Mouse (Mus musculus) thymus, adult 18-20 months (tissue): ENCODE results near the gene Usf3.
A peak's percentile ranks its signal among the peaks of the same experiment; 100 is the strongest.

ENCODE experiments used
- DNase-seq, 2 experiments: peaks; one replicate each; pipeline ENCODE4 v3.0.0; 2022; ENCODE audit warnings: mixed read lengths in 2 of 2

The Usf3 gene

DNA sequence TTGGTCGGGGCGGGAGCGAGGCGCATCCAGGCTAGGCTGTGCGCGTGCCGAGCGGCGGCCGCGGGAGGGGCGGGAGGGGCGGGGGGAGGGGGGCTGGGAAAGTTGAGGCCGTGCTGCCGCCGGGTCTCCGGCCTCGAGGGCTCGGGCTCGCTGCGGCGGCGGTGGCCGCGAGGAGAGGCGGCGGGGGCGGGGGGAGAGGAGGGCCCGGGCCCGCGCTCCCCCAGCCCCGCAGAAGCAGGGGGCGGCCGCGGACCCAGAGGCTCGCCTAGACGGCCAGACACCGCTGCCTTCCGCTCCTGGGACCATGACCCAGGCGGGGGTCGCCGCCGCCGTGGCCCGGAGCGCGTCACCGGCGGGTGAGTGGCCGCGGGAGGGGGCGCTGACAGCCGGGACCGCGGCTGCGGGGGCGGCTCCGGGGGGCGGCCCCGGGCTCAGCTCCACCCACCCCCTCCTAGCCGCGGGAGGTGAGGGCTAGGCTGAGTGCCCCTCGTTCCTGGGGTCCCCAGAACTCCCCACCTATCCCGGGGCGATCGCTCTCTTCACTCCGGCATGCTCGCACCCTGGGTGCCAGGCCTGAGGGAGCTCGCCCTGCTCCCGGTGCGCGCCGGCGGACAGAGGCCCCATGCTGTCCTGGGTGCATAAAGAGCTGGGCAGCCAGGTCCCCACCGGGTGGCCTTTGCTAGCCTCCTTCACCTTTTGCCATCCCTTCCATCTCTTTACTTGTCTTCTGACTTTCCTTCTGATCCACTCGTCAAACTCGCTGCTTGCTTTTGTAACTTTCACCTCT lies at the start of gene Usf3:
TSS of gene Usf3 (plus strand) at position 92 of the 787 bp plus-strand sequence.
- DNase-seq: peak; percentile 58 to 62

DNA sequence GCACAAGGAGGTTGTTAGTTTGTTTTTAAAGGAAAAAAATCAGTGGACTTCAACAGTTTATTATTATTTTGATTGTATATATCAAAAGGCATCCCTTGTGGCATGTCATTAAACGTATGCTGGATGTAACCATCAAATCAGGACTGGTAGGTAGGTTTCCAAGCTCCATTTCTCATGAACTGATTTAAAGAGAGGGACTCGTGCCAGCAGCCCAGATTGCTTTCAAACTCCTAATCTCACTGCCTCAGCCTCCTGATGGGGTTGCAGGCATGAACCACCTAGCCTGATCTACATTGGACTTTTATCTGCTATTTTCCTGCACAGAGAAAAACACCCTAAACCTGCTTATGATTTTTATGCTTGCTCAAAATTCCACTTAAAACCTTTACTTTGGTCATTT lies 49.3 kb upstream of the Usf3 start:
- no peak for DNase-seq

DNA sequence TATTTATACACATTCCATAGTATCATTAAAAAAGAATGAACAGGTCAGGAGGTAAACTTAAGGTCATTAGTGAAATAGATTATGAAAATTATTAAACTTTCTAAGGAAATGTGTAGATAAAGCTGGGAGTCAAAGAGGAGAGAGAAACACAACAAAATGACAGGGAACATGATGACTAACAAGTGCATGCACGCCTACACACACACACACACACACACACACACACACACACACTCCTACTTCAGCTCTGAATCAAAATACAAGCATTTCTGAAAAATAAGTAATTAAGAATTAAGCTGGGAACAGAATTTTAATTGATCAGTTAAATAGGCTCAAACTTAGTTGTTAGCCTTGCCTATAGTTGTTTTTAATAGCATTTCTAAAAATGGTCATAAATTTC lies 48.3 kb upstream of the Usf3 start:
- no peak for DNase-seq

DNA sequence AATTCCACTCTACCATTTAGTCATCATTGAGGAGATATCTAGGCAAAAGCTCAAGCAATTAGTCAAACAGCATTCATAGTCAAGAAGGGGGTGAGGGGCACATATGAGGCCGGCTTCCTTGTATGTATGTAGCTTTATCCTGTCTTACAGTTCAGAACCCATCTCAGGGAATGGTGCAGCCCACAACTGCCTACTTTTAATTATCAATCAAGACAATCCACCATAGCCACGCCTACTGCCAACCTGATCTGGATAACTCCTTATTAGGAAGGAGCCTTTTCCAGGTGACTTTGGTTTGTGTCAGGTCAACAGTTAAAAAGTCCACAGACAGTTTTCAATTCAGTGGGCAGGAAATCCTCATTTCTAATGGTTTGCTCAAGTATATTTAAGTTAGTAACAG lies 47.6 kb upstream of the Usf3 start:
- DNase-seq: no peak

DNA sequence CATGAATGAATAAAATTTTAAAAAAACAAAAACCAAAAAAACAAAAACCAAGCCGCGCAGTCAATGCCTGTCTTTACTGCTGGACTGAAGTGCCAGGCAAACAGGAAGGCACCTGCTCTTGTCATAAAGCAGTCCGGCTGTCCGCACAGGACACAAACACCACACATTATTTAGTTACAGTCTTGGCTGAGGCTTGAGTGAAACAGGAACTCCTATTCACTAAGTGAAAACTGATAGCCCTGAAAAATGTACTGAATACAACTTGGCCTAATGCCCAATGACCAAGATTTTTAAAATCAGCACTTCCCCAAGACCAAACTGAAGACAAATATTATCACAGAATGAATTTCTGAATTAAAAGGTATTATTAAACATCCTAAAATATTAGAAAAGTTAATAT lies 46.6 kb upstream of the Usf3 start:
- no peak for DNase-seq

DNA sequence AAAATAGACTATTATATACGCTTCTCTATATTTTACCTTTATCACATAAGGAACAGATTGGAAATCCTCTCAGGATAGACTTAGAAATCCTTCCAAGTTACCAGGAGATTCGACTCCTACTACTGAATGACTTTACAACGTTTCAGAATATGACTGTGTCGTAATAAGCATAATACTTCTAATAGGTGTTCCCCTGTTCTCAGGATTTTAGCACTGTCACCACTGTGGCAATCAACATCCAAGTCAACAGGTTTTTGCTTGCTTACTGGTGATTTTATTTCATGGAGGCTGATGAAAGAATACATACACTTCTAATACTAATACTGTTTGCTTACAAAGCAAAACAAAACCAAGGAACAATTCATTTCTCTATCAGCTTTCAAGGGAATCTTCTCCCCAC lies 40.7 kb upstream of the Usf3 start:
- no peak for DNase-seq

DNA sequence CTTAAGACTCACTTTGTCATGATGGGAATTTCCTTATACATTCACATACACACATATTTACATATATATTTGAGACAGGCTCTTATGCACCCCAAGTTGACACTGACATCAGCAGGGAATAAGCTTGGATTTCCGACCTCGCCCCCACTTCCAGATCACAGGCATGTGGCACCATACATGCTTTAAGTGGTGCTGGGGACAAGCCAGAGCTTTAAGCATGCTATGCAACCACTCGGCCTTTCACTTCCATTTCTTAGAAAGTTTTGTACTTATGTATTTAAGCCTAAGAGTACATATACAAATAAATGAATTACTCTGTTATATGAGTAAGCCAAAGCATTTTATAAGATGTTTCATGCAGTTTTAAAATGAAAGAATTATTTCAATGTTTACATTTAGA lies 39.9 kb upstream of the Usf3 start:
- no peak for DNase-seq

DNA sequence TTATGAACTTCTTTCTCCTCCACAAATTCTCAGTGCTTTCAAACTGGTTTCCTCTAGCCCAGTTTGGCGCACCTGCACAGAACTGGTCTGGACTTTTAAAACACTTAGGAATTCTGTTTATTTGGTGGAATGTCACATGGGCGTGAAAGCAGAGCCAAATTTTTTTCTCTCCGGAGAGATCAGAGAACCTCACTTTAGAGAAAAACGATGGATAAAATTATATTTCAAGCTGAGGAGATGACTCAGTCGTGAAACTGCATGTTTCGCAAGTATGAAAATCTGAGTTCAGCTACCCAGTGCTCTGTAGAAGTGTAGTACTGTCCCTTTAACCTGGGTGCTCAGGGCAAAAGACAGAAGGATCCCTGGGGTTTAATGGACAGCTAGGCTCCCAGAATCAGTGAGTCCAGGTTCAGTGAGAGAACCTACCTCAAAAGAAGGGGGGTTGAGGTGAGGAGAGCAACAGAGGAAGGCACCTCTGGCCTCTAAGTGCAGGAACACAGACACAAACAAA lies 36.5 kb upstream of the Usf3 start:
- DNase-seq: no peak

DNA sequence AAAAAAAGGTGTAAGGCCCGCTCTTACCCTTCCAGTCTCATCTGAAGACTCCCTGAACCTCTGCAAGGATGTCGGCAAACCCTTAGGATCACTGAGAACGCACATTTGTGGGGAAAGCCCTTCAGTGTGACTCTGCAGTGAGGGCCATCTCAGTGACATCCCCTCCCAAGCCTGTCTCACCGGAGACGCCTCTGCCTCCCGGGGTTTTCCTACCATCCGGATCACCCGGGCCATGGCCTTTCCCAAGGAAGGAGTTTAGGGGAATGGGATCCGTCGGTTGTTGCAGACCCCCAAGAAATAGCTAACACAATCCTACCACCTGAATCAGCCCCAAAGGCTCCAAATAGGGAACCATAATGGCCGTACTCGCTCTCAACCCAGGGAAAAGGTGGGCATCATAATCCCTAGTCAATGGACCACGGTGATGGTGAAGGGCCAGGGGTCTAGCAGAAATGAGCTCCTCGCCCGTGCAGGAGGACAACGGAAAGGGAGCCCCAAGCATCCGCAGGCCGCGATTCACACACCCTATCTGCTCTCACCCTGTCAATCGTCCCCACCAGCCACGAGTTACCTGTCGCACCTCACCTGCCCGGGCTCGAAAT lies 34.6 kb upstream of the Usf3 start:
- peak in 1 of 2 experiments; percentile 17 for DNase-seq

DNA sequence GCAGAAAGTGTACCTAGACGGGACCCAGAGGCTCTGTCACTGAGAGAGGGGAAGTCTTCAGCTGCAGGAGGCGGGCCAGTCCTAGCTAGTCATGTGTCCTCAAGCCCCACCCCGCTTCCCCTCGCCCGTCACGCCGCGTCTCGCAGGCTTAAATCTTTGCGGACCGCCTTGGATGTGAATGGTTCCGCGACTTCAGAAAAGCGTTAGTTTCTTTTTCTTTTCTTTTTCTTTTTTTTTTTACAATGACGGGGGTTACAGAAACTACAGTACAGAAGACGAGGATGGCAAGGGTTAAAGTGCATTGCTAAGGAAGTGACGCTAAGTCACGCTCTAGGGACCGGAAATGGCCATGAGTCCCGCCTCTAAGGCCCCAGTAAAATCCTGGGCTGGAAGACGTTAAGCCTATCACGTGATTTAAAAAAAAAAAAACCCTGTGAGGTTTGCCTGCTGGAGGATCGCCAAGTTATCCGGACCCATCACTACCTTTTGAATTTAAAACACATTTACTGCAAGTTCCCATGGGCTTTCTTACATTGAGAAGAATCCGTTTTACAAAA lies 34.0 kb upstream of the Usf3 start:
- peak; percentile 74 to 82 for DNase-seq

DNA sequence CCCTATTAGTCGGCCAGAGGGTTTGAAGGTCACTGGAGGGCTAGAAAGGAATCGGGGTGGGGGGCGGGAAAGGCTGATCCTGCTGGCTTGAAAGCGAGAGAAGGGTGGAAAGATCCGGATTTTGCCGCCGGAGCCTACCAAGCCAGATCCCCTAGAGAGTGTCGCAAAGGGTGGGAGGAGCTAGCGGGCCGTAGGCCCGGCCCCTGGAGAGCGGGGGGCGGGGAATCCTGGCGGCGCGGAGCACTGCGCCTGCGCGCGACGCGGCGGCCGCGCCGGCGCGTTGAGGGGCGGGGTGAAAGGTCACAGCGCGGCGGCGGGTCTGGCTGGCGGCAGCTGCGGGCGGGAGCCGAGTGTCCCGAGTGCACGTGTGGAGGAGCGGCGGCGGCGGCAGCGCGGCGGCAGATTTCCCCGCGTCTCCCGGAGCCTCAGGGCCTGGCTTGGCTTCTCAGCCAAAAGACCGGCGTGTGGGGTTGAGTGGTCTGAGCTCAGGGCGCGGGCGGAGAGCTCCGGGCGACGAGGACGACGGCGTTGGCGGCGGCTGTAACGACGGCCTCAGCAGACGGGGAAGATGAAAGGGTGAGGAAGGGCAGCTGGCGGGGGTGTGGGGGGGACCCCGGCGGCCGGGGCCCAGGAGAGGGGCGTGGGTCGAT lies 33.4 kb upstream of the Usf3 start, which contains the start of the genes Atp6v1a and Naa50:
TSS of gene Atp6v1a (minus strand) at position 170 of the 650 bp plus-strand sequence.
TSS of gene Naa50 (plus strand) at position 295 of the 650 bp plus-strand sequence.
- peak; percentile 80 to 85 for DNase-seq

DNA sequence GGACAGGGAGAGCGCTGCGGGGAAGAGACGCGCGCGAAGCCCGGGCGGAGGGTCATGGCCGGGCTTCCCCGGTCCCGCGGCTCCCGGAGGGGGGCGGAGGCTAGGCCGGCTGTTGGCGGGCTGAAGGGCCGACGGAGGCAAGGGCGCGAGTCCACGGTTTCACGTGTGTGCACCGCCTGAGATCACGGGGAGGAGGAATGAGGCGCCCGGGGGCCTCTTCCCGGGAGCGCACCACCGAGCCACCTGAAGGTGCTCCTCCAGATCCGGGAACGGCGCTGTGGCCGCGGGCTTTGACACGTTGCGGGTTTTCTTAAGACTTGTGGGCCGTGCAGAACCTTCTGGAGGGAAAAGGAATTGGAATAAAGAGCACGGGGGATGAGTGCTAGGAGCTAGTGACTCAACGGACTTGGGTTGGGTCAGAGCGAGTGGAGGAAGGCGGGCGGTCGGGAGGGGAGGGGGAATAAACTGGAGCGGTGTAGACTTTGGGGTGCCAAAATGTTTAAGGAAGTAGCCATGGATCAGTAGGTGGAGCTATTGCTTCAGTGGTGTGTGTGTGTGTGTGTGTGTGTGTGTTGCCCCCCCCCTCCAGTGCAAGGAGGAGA lies 32.8 kb upstream of the Usf3 start:
- peak; percentile 59 to 69 for DNase-seq

DNA sequence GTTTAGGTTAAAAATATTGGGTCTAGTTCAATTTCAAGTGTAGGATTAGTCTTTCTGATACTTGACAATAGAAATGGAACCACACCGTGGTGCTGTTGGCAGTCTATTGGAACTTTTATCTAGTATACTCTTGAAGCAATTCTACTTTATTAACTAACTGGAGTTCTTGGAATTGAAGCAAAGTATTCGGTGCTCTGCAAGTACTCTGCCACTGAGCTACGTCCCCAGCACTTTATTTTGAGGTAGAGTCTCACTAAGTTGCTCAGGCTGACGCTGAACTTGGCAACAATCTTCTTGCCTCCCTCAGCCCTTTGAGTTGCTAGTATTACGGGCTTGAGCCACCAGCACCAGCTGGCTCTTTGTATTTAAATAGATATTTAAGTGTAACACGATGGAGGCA lies 31.6 kb upstream of the Usf3 start:
- DNase-seq: no peak

DNA sequence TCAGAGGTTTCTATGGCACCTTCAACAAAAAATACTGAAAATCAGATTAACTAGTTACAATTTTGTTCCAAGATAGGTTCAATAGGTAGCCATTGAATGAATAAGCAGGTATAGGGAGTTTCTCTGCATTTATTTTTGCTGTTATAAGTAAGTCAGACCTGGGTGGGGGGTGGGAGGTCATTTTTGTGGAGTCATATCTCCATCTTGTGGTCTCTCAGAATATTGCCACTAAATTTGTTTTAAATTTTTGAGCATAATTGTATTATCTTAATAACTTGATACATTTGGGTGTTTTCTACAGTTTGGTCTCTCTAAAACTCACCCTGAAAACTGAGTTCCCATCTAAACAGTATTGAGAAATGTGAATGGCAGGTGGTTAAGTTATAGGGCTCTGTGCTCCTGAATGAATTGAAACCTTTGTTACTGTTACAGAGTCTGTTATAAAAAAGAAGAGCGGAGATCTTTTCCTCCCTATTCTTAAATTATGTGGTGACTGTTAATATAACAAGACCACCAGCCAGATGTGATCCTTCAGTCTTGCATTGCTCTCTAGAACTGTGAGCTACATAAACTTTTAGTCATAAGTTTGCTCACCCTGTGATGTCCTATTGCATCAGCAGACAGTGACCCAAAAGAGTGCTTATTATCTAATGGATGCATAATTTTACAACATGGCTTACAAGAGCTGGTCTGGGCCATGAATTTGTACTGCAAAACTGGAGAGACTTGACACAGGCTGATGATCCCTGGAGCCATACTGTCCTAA lies 23.9 kb upstream of the Usf3 start:
- DNase-seq: no peak

DNA sequence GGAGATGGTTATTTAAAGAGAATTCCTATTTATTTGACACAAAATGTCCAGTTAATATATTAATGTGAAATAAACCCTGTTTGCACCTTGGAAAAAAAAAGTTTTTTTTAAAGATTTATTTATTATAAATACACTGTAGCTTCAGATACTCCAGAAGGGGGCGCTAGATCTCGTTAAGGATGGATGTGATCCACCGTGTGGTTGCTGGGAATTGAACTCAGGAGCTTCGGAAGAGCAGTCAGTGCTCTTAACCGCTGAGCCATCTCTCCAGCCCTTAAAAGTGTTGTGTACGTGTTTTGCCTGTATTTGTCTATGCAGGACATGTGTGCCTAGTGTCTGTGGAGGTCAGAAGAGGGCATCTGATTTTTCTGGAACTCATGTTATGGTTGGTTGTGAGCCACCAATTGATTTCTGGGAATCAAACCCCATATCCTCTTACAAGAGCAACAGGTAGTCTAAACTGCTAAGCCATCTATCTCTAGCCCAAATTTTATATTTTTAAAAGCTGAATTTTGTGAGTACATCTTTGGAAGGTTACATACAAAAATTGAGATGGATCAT lies 18.5 kb upstream of the Usf3 start:
- no peak for DNase-seq

DNA sequence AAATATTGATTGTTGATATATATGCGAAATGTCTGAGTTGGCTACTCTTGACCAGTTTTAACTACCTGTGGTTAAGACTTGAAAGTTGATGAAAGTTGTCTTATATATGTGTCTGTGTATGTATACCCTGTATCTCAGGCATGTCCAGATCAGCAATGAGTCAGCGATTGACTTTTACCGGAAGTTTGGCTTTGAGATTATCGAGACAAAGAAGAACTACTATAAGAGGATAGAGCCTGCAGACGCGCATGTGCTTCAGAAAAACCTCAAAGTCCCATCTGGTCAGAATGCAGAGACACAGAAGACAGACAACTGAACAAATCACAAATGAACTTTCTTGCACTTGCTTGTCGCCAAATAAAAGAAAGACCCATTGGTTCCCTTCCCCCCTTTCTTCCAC lies 13.7 kb upstream of the Usf3 start:
- DNase-seq: no peak

DNA sequence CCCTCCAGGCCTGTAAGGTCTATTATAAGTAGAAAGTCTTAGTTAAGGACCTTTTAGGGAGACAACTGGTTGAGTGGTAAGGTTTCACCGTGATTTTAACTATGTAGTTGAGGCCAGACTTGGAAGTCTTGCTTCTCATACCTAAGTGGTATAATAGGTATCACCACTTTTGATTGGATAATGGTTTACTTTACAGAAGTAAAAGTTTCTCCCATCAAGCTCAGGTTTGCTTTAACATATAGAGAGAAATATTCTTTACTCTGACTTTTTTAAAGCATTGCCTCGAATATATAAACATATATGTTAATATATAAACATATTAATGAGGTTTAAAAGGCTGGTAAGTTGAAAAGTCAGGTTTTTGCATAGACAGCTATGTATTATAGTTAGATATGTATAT lies 9.2 kb upstream of the Usf3 start:
- no peak for DNase-seq

DNA sequence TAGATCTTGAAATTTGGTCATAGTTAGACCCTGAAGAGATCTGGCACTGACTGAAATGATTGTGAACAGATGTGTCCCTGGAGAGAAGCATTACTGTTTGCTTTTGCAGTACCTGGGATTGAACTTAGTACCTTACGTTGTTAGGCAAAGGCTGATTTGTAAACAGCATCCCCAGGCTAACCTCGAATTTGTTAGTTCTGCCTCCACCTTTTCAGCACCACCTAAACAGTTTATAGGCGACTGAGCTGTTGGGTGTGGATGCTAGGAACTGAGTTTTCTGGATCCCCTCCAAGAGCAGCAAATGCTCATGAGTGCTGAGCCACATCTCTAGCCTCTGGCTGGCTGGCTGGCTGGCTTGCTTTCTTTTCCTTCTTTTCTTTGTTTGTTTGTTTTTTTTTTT lies 7.9 kb upstream of the Usf3 start:
- DNase-seq: no peak

DNA sequence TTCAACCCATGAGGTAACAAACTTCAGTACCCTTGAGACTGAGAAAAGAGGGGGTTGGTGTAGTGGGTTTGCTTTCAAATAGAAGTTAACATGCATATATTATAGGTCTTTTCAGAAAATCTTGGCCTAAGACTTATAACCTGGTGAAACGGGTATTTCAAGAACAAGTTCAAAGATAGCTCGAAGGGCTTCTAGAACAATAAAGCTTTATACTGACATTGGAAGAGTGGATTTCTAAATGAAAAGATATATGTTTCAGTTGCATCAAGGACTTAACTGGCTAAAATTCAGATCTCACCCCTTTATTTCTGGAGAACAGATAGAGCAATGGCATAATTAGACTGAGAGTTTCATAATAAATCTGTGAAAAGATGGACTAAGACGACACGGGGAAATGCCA lies 4.1 kb upstream of the Usf3 start:
- DNase-seq: no peak

DNA sequence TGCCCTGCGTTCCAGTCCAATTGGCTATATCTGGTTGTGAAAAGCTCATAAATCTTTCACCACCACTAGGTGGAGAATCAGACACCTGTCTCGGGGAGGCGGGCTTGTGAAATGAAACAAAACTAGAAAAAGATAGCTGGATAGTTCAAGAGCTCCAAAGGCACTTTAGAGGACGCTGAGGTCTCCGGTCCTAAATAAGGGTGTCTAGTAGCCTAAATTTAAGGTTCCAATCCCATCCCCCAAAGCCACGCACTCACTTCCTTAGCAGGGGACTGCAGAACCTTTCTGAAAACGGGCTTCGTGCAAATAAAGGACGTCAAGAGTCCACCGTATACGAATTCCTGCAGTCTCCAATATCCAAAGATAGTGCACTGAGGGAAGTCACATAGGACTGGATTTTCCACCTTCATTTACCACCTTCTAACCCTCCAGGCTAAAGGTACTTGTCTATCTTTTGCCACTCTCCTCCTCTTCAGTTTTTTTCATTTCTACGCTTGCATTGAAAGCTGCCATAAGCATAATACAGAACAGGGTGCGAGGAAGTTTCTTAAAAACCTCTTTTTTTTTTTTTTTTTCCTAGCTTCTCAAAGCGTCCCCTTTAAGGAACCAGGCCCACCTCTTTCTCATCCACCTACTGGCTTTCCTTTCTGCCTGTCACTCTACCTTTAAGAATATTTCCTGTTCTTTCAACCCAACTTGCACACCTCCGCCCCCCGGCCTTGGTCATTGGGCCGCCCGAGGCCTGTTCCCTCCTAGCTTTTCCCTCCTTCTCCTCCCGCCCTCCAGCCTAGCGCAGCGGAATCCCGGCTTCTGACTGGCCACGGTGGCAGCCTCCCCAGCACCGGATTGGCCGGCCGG lies 520 bp upstream of the Usf3 start:
- peak; percentile 99 for DNase-seq

DNA sequence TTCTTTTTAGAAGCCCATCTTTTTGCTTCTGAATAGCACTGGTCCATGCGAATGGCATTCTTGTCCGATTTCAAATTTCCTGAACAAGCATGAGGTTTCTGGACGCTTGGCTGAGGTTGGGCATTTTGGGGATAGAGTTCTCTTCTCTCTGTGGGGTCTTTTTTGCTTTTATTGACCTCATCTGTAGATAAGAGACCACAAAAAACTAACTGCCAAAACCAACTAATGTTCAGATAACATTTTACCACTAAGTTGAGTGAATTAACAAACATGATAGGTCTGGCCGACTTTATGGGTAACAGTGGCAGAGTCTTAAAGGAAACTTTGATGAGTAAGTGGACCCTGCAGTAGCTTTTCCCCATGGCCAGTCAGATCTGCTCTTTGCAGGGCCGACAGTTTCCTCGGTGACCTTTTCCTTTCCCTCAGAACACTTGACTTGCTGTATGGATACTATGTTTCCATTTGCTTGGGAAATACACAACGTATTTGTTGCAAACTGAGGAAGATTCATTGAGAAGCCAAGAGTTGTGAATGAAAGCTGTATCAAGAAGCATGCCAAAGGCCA lies 1.0 kb downstream of the Usf3 start:
- DNase-seq: no peak
